Mouse (Mus musculus) bone marrow, adult 2 months (tissue): ENCODE results near the gene Tmem203.
A peak's percentile ranks its signal among the peaks of the same experiment; 100 is the strongest.

Experiments used
- CTCF ChIP-seq: fragments of 200-500 bp; IDR thresholded peaks from 2 replicates; pipeline ENCODE4 v1.5.1; 2011; ENCODE audit warnings: low read length, control low read depth; ENCODE audit not compliant: control insufficient read depth, insufficient read depth
- POLR2A ChIP-seq: fragments of 200-500 bp; IDR thresholded peaks from 2 replicates; pipeline ENCODE4 v1.6.1; 2011; ENCODE audit warnings: low read depth, mild to moderate bottlenecking, control low read depth, low read length, borderline replicate concordance; ENCODE audit not compliant: control insufficient read depth

DNA sequence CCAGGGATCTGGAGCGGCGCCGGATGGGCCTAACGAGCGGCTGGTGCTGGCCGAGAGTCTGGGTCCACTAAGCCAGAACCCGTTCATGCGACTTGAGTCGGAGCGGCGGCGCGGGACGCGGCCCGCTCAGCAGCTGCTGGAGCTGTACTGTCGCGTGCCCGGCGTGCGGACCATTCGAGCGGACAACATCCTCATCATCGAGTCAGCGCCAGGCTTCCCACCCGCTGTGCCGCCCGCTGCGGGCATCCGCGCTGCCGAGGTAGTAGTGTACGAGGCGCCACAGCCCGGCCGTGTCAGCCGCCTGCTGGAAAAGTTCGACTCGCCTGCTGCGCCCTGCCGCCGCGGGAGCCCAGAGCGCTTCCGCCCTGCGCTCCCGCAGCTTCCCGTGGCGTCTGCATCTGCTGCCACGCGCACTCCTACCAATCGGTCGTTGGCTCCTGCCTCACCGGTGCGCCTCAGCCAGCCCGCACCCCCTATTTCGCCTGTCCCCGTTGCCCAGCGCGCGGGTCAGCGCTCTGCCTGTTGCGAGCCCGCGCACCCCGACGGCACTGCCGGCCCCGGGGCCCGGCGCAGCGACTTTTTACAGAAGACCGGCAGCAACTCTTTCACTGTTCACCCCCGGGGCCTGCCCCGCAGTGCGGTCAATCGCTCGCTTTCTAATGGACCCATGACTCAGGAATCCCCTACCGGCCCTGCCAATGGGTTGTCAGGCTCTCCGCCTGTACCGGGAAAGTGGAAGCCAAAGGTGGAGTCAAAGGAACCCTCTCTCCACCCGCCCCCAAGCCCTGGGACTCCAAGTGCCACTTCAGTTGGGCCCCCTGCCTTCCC lies 7.8 kb downstream of the Tmem203 start:
- TF ChIP-seq POLR2A (peak; percentile 37; the same call in 1 of the 2 replicates), CTCF (no peak)
